Mouse (Mus musculus): ENCODE results near the gene Sbp. TPM values are rescaled to one million over a fixed set of nuclear protein-coding genes. Genes with fewer than 3 reads are reported as not detected.
"Not testable (repeated sequence)": the region's sequence is repeated elsewhere in the genome, so short reads cannot be mapped to it uniquely, and the experiment has no call there.

Sbp gene
- not detected in 2 replicates for polyA plus RNA-seq (2016; fragmentation: Nextera tagmentation; extraction: Ambion mirVana)

DNA sequence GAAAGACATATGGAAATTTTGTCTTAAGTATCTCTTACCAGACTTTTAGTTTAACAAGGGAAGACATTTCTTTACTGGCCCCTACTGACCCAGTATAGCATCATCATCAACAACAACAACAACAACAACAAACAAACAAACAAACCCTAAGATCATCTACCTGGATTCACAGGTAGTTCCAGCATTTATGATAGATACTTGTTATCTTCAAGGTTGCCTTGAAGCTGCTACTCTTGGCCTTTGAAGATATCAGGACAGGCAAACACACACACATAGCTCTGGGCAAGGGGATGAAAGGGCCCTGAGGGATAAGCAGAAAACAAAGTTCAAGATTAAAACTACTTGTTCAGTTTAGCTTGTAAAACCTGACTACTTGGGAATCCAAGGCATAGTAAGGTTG lies at the start of gene Sbp:
Gene Sbp (plus strand): TSS at position 301 of the 400 bp plus-strand sequence.
- Histone ChIP-seq H3K36me3 (replicated peaks) (no peaks in the 10 kb centered on the region), H3K27me3 (replicated peaks; ENCODE audit: low read depth, poor library complexity, severe bottlenecking) (no peaks in the 10 kb centered on the region), H3K9me3 (no peaks in the 10 kb centered on the region), H3K4me1 (no peaks in the 10 kb centered on the region), H3K27ac (replicated peaks) (no peak within 1 kb of the TSS), H3K4me3 (no peak within 1 kb of the TSS)
- DNase-seq (ENCODE audit: low spot score), result no peak

DNA sequence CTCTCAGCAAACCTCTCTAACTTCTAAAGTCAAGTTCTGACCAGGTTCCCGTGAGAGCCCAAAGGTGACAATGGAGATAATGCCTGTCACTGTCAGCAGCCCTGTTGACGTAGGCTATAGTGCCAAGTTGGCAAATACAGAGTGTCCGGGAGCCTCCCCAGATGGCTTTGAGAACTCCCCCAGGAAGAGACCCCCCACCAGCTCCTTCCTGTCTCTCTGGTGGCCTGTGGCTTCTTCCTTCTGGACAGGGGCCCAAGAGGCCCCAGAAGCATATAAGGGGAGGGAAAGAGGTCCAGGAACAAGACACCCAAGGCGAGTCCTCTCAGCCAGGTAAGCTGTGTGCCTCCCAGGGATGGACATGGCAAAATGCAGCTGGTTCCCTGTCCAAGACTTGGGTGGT lies 24.3 kb upstream of the Sbp start, which contains the start of gene Dcpp3:
Gene Dcpp3 (plus strand): TSS at position 301 of the 400 bp plus-strand sequence.
- H3K27ac ChIP-seq (replicated peaks); H3K36me3 ChIP-seq (replicated peaks); H3K9me3 ChIP-seq; DNase-seq (ENCODE audit: low spot score); H3K4me3 ChIP-seq; H3K4me1 ChIP-seq; H3K27me3 ChIP-seq (replicated peaks; ENCODE audit: low read depth, poor library complexity, severe bottlenecking): not testable (repeated sequence)
- whole genome bisulfite sequencing, result 82% methylated on average over 4 of the region's 4 CpGs

DNA sequence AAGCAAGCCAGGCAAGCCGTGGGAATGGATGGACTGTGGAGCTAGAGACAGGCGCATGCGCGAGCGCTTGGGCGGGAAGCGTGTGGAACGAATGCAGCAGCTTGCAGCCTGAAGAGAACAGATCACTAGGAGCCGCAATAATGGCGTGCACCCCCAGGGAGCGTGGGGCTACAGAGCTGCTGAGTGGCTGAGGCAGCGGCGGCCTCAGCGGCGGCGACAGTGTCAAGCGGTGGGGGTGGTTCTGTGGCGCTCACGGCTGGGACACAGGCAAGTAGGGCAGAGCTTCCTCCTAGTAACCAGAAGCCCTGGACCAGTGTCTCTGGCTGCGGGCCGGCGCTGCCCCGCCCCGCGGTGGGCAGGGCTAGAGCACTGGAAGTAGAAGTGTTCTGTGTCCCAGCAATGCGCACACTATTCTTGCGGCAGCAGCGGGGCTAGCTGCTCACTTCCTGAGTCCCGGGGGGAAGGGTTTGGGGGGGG lies 16.9 kb upstream of the Sbp start:
- WGBS, result under 1% methylated on average over 29 of the region's 29 CpGs
- H3K27me3 ChIP-seq (replicated peaks; ENCODE audit: low read depth, poor library complexity, severe bottlenecking), result 0 out of 2 replicates have a peak, but pooled peaks cover 3% of the 10 kb centered on the region

DNA sequence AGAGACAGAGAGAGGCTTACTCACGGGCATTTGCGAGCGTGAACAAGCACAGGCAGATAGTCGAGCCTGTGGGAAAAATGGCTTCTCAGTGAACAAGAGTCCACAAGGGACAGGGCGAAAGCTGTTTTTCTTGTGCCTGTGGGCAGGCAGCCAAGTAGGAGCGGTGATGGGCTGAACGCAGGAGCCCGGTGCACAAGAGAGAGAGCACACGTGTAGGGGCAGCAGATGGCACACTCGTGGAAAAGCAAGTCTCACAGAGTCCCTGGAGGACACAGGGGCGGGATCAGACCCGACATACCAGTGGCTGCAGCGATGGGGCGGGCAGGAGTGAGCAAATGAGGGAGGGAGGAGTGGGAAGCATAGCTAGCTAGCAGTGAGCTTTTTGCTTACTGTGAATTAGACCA lies 16.4 kb upstream of the Sbp start:
- Histone ChIP-seq H3K27me3 (replicated peaks; ENCODE audit: low read depth, poor library complexity, severe bottlenecking) (0 out of 2 replicates have a peak, but pooled peaks cover 3% of the 10 kb centered on the region), H3K36me3 (replicated peaks) (no peaks in the 10 kb centered on the region), H3K4me1 (peaks cover 15% of the 10 kb centered on the region), H3K4me3 (peak overlapping the region; percentile 70), H3K27ac (replicated peaks) (peak overlapping the region; percentile 93), H3K9me3 (no peaks in the 10 kb centered on the region)
- DNase-seq (ENCODE audit: low spot score), result peak; percentile 78
- WGBS, result under 1% methylated on average over 14 of the region's 14 CpGs

More for the DNA sequence above, 16.9 kb upstream of the Sbp start:
- peak overlapping the region; percentile 70 for H3K4me3 ChIP-seq
- H3K9me3 ChIP-seq, result no peaks in the 10 kb centered on the region
- peak overlapping the region; percentile 93 for H3K27ac ChIP-seq (replicated peaks)
- no peaks in the 10 kb centered on the region for H3K36me3 ChIP-seq (replicated peaks)
- peaks cover 15% of the 10 kb centered on the region for H3K4me1 ChIP-seq
- DNase-seq (ENCODE audit: low spot score), result peak; percentile 94

- 87% methylated on average over 5 of the region's 5 CpGs for WGBS
- DNase-seq (ENCODE audit: low spot score), result no peak
- H3K27ac ChIP-seq (replicated peaks), result no peak overlapping the region
- no peaks in the 10 kb centered on the region for H3K27me3 ChIP-seq (replicated peaks; ENCODE audit: low read depth, poor library complexity, severe bottlenecking)
- H3K36me3 ChIP-seq (replicated peaks), result no peaks in the 10 kb centered on the region
- H3K9me3 ChIP-seq, result no peaks in the 10 kb centered on the region
- H3K4me1 ChIP-seq, result no peaks in the 10 kb centered on the region
- no peak overlapping the region for H3K4me3 ChIP-seq
Measured at GRCm38 (mm10) chr17:23931157-23931556, 10.3 kb upstream of the Sbp start.

DNA sequence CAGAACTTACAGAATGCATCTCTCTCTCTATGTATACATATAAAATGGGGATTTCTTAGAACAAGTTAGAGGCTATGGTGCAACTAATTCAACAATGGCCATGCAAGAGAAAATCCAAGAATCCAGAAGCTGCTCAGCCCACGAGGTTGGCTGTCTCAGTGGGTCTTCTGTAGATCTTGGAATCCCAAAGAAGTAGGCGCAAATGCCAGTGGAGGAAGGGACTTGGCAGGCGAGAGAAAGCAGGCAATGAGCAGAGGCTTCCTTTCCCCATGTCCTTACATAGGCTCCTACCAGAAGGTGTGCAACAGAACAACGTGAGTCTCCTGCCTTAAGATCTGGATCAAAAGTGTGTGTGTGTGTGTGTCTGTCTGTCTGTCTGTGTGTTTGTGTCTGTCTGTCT lies 6.0 kb downstream of the Sbp start:
- H3K4me3 ChIP-seq; H3K4me1 ChIP-seq; H3K9me3 ChIP-seq; DNase-seq (ENCODE audit: low spot score); H3K27ac ChIP-seq (replicated peaks); H3K36me3 ChIP-seq (replicated peaks); H3K27me3 ChIP-seq (replicated peaks; ENCODE audit: low read depth, poor library complexity, severe bottlenecking): not testable (repeated sequence)
- 78% methylated on average over 4 of the region's 4 CpGs for WGBS

- Histone ChIP-seq H3K4me3 (no peak overlapping the region), H3K4me1 (no peaks in the 10 kb centered on the region), H3K9me3 (no peaks in the 10 kb centered on the region), H3K36me3 (replicated peaks) (no peaks in the 10 kb centered on the region), H3K27me3 (replicated peaks; ENCODE audit: low read depth, poor library complexity, severe bottlenecking) (no peaks in the 10 kb centered on the region), H3K27ac (replicated peaks) (no peak overlapping the region)
- no peak for DNase-seq (ENCODE audit: low spot score)
- 82% methylated on average over 2 of the region's 2 CpGs for WGBS
Measured at GRCm38 (mm10) chr17:23949068-23949467, 7.6 kb downstream of the Sbp start.

- not testable (repeated sequence) for H3K4me3 ChIP-seq; H3K36me3 ChIP-seq (replicated peaks); H3K27me3 ChIP-seq (replicated peaks; ENCODE audit: low read depth, poor library complexity, severe bottlenecking); H3K4me1 ChIP-seq; H3K27ac ChIP-seq (replicated peaks); DNase-seq (ENCODE audit: low spot score); H3K9me3 ChIP-seq
- 77% methylated on average over 4 of the region's 4 CpGs for WGBS
Measured at GRCm38 (mm10) chr17:23950828-23951227, 9.4 kb downstream of the Sbp start.

DNA sequence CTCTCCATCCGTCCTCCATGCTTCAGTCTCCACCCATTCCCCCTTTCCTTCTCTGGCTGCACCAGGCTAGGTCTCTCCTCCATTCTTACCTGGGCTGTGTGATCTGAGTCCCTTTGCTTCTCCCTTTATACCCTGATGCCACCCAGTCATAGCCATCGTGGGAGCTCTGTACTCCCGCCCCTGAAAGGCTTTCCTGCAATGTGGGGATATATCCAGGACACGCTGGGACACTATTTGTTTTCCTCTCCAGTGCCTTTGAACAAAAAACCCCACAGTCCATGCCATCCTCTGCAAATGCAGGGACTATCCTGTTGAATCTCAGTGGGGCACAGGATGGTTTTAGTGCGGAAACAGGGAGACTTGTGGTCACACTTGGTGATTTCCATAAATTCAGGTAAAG lies 13.7 kb downstream of the Sbp start, which contains the start of gene Sbpl:
Gene Sbpl (minus strand): TSS at position 101 of the 400 bp plus-strand sequence.
- no peaks in the 10 kb centered on the region for H3K27me3 ChIP-seq (replicated peaks; ENCODE audit: low read depth, poor library complexity, severe bottlenecking)
- H3K36me3 ChIP-seq (replicated peaks), result no peaks in the 10 kb centered on the region
- no peaks in the 10 kb centered on the region for H3K9me3 ChIP-seq
- no peak within 1 kb of the TSS for H3K27ac ChIP-seq (replicated peaks)
- no peak within 1 kb of the TSS for H3K4me3 ChIP-seq
- 82% methylated on average over 5 of the region's 5 CpGs for WGBS
- no peak for DNase-seq (ENCODE audit: low spot score)
- peaks cover 2% of the 10 kb centered on the region; the same call in 1 of the 2 replicates for H3K4me1 ChIP-seq

GRCm38 (mm10) chr17:23960084-23960738 lies 18.7 kb downstream of the Sbp start:
- 38% methylated on average over 3 of the region's 3 CpGs for WGBS
- H3K4me3 ChIP-seq, result no peak overlapping the region
- peak; percentile 86 for DNase-seq (ENCODE audit: low spot score)
- H3K4me1 ChIP-seq, result peaks cover 4% of the 10 kb centered on the region; the same call in 1 of the 2 replicates
- no peaks in the 10 kb centered on the region for H3K27me3 ChIP-seq (replicated peaks; ENCODE audit: low read depth, poor library complexity, severe bottlenecking)
- peak overlapping the region; percentile 85 for H3K27ac ChIP-seq (replicated peaks)
- H3K9me3 ChIP-seq, result no peaks in the 10 kb centered on the region
- H3K36me3 ChIP-seq (replicated peaks), result no peaks in the 10 kb centered on the region

GRCm38 (mm10) chr17:23961573-23962122 lies 20.2 kb downstream of the Sbp start:
- Histone ChIP-seq H3K27me3 (replicated peaks; ENCODE audit: low read depth, poor library complexity, severe bottlenecking) (no peaks in the 10 kb centered on the region), H3K9me3 (no peaks in the 10 kb centered on the region), H3K27ac (replicated peaks) (no peak overlapping the region), H3K4me1 (peaks cover 4% of the 10 kb centered on the region; the same call in 1 of the 2 replicates), H3K36me3 (replicated peaks) (no peaks in the 10 kb centered on the region), H3K4me3 (no peak overlapping the region)
- 67% methylated on average over 4 of the region's 4 CpGs for WGBS
- no peak for DNase-seq (ENCODE audit: low spot score)

DNA sequence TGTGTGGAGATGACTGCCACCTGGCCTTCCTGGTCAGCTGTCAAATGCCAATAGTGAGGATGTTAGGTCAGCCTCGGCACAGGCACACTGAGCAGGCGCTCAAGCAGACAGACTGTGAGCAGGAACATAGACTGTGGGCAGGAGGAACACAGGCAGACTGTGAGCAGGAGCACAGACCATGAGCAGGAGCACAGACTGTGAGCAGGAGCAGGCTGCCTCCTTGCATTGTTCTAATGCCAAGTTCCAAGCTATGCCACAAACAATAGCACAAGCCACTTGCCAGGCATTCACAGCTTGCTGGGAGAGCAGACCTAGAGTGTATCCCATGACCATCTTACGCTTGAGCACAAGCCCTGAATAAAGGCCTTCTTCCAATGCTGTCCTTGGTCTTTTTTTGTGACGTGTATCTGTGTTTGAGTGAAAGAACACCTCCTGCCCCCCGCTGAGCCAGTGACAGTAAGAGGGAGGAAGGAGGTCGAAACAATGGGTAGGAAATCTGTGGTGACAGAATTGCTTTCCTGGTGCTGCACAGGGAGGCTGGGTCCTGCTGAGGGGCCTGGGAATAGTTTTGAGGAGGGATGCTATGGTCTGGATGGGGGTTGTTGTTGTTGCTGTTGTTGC lies 24.4 kb downstream of the Sbp start:
- Histone ChIP-seq H3K4me3 (no peak overlapping the region), H3K27me3 (replicated peaks; ENCODE audit: low read depth, poor library complexity, severe bottlenecking) (no peaks in the 10 kb centered on the region), H3K4me1 (no peaks in the 10 kb centered on the region), H3K27ac (replicated peaks) (no peak overlapping the region), H3K36me3 (replicated peaks) (no peaks in the 10 kb centered on the region), H3K9me3 (no peaks in the 10 kb centered on the region)
- no peak for DNase-seq (ENCODE audit: low spot score)
- 45% methylated on average over 6 of the region's 6 CpGs for WGBS
